Mouse (Mus musculus): ENCODE measurements around the gene Jmjd6.
A peak's percentile ranks its signal among the peaks of the same experiment; 100 is the strongest.

Jmjd6 gene

DNA sequence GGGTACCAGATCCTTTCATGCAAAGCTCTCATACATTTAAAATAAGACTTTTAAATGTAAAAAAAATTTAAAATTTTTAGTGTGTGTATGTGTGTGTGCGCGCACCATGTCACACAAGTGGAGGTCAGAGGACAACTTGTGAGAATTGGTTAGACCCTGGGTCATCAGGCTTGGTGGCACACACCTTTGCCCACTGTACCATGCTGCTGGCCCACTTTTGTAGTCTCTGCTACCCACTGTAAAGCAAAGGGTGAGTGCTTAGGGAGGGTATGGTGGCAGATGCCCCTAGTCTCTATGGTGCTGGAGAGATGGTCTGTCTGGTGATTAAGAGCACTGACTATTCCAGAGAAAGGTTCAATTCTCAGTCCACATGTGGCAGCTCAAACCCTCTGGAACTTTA lies 20.0 kb downstream of the Jmjd6 start:
- DNase-seq = no peak

DNA sequence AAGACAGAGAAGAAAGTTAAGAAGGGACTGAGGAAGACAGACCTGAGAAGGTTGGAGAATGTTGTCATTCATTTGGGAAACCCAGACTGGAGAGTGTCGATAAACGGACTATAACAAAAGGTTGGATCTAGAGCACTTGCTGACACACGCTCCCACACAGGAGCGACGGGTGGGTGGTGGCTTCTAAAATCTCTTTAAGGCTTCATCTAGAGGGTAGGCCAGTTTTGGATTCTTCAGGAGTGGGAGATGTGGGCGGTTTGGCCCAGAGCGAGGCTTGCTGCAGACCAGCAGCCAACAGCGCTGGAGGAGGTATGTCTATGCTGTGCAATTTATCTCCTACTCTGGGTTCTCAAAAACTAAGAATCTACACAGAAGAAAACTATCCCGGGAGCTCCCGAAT lies 20.6 kb downstream of the Jmjd6 start:
- no peak for DNase-seq

GRCm38 (mm10) chr11:116822215-116822614 lies 21.0 kb downstream of the Jmjd6 start:
- no peak for DNase-seq

- peak; percentile 60 for DNase-seq
Observed at GRCm38 (mm10) chr11:116821057-116821940, 21.9 kb downstream of the Jmjd6 start.

GRCm38 (mm10) chr11:116819932-116820593 lies 23.2 kb downstream of the Jmjd6 start:
- peak; percentile 52 for DNase-seq

GRCm38 (mm10) chr11:116818722-116819121 lies 24.5 kb downstream of the Jmjd6 start:
- DNase-seq = no peak

DNA sequence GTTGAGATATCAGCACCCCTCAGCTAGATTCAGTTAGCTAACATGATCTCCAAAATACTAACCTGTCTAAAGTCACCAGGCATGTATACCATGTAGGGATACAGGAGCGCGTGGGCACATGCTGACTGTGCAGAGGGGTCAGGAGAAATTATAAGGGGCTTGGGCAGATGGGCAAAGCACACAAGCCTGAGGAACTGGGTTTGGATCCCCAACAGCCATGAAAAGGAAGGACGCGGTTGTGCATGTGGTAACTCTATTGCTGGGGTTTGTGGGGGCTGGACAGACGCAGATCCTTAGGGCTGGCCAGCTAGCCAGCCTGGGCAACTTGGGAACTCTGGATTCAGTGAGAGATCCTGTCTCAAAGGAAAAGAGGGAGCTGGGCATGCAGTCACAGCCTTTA lies 25.7 kb downstream of the Jmjd6 start:
- no peak for DNase-seq

GRCm38 (mm10) chr11:116816769-116817168 lies 26.5 kb downstream of the Jmjd6 start:
- DNase-seq = peak; percentile 61

DNA sequence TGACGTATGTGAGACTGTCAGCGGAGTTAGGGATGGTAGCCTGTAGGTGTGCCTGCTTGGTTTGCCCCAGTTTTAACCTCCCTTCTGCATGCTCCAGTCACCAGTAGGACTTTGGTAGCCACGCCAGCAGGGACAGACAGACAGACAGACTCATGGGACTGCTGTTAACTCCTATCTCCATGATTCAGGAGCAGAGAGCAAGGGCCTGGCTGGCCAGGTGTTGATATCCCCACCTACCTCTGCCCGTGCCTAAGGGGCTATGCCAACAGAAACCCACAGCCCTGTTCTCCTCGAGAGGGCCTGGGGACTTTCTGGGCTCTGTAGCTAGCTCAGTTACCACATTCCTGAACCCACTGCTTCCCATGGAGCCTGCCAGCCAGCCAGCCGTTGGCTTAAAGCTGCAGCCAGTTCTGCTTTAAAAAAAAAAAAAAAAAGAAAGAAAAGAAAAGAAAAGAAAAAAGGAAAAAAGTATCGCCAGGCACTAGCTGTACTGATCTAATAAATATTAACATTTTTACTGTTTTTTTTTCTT lies 28.3 kb downstream of the Jmjd6 start:
- no peak for DNase-seq

GRCm38 (mm10) chr11:116814076-116814883 lies 29.0 kb downstream of the Jmjd6 start:
- peak; percentile 77 for DNase-seq

GRCm38 (mm10) chr11:116813610-116814009 lies 29.6 kb downstream of the Jmjd6 start:
- DNase-seq = no peak

GRCm38 (mm10) chr11:116812793-116813529 lies 30.3 kb downstream of the Jmjd6 start:
- DNase-seq = no peak

GRCm38 (mm10) chr11:116810983-116811901 lies 32.0 kb downstream of the Jmjd6 start:
- peak; percentile 52 for DNase-seq

DNA sequence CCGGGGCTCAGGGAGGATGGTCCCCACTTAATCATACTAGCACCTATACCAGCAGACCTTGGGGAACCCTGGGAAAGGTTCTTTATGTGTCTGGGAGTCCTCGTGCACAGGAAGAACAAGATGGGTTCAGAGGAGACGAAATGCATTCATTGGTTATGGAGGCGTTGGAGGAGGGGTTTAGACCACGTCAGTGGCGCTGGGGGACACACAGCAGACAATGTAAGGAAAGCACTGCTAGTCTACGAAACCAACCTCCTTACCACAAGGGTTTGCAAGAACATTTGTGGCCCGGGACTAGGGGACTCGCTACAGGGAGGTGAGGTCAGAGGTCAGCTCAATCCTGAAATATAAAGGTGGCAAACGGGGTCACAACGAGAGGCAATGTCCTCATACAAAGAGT lies 32.7 kb downstream of the Jmjd6 start:
- DNase-seq = no peak

DNA sequence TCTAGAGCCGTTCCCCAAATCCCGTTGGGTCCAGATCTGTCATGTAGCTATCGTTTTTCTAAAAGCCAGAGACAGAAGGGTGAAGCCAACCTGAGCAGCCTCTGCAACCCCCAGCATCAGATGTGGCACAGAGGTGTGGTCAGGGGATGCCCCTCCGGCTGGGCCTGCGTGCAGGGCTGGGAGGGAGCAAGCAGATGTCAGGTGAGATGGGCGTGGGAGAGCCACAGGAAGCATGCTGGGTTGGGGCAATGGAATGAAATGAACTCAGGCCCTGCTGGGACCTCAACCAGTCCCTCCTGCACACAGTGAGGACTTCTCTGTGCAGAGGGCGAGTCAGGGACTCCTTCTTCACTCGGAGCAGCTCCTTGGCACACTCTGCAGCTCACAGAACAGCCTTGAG lies 33.7 kb downstream of the Jmjd6 start:
- DNase-seq = no peak

- no peak for DNase-seq
Observed at GRCm38 (mm10) chr11:116808811-116809395, 34.3 kb downstream of the Jmjd6 start.

DNA sequence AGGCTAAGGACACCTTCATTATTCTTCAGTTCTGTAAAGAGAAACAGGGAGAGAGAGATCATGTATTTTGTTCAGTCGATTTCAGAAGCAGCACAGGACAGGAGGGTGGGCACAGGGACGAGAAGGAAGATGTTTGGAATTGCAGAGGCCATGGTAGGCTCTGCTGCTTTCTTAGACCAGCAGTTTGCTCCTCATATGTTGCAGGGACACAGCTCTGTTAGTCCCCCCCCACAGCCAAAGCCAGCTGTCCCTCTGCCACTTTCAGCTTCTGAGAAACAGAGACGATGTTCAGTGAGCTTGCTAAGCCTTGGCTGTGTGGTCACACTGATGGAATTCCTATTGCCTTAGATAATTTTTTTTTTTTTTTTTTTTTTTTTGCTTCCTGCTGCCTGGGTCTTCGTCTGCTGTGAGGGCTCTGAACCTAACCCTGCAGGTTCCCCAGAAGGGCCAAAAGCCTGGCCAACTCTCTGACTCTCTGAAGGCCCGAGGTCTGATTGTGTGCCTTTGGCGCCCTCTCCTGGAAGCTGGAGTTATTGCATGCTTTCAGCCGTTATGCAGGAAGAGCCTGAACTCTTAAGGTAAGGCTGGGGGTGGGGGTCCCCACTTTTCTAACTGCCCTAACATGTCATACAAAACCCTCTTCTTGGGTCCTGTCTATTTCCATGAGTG lies 35.2 kb downstream of the Jmjd6 start:
- peak; percentile 94 for DNase-seq

DNA sequence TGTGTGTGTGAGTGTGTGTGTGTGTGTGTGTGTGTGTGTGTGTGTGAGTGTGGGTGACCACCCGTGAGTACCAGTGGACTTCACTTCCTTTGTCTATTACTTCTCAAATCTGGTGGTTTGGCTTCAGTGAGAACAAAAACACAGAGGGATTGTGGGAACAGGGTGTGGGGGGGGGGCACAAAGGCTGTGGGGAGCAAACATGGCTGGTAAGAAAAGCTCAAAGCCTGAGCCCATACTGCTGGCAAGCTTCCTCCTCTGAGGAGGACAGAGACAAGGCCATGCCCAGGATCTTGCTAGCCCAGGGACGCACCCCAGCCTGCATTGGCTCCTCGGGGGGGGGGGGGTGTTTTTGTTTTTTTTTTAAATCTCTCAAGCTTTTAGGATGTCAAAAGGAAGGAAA lies 35.7 kb downstream of the Jmjd6 start:
- no peak for DNase-seq

GRCm38 (mm10) chr11:116807116-116807515 lies 36.1 kb downstream of the Jmjd6 start:
- DNase-seq = no peak
